Mouse (Mus musculus) liver, embryonic 11.5 days (tissue): ENCODE data around the gene Tnrc6b. TPM values are rescaled to one million over a fixed set of nuclear protein-coding genes. Genes with fewer than 3 reads are reported as not detected.

Experiments
- ATAC-seq: fragments of 200-750 bp; cut with Nextera tagmentation; replicated peaks from 2 replicates; pipeline ENCODE4 v1.8.0; 2017; ENCODE audit warnings: moderate number of reproducible peaks, mild to moderate bottlenecking, moderate TSS enrichment, moderate library complexity; ENCODE audit not compliant: low FRiP score
- DNase-seq: peaks from one replicate; pipeline ENCODE4 v3.0.0-alpha.2; 2017; ENCODE audit warnings: low spot score
- H3K27ac ChIP-seq: fragments of 300-500 bp; sonication (generic); 2 replicates; pipeline ENCODE4 v1.5.1; 2014; ENCODE audit warnings: mild to moderate bottlenecking, low read depth, low read length, control low read depth
- H3K27me3 ChIP-seq: fragments of 300-500 bp; sonication (generic); replicated peaks from 2 replicates; pipeline ENCODE4 v1.6.1; 2014; ENCODE audit warnings: low read length, mixed read lengths; ENCODE audit not compliant: control insufficient read depth, insufficient read depth
- H3K36me3 ChIP-seq: fragments of 300-500 bp; sonication (generic); 2 replicates; pipeline ENCODE4 v1.6.1; 2014; ENCODE audit warnings: mild to moderate bottlenecking, low read length, moderate library complexity, mixed read lengths; ENCODE audit not compliant: control insufficient read depth, insufficient read depth
- H3K4me1 ChIP-seq: fragments of 300-500 bp; sonication (generic); replicated peaks from 2 replicates; pipeline ENCODE4 v1.6.1; 2014; ENCODE audit warnings: low read length, mixed read lengths; ENCODE audit not compliant: control insufficient read depth, insufficient read depth
- H3K4me2 ChIP-seq: fragments of 300-500 bp; sonication (generic); 2 replicates; pipeline ENCODE4 v1.6.1; 2014; ENCODE audit warnings: mild to moderate bottlenecking, control low read depth, moderate library complexity
- H3K4me3 ChIP-seq: fragments of 300-500 bp; sonication (generic); 2 replicates; pipeline ENCODE4 v1.5.1; 2014; ENCODE audit warnings: low read depth, low read length, control low read depth
- H3K9ac ChIP-seq: fragments of 300-500 bp; sonication (generic); 2 replicates; pipeline ENCODE4 v1.6.1; 2014; ENCODE audit warnings: low read depth, low read length, control low read depth
- H3K9me3 ChIP-seq: fragments of 300-500 bp; sonication (generic); 2 replicates; pipeline ENCODE4 v1.6.1; 2016; ENCODE audit warnings: low read length, inconsistent platforms, mixed read lengths; ENCODE audit not compliant: control insufficient read depth
- WGBS: fragments of 180-500 bp; shearing (Covaris S2); extraction: QIAGEN DNeasy Blood & Tissue Kit; methylation state at CpG from one replicate; pipeline ENCODE4 v1.1.7; 2014; 5-methylcytosine and 5-hydroxymethylcytosine counted together
- polyA plus RNA-seq: library from polyadenylated mRNA; unstranded; fragments of >200 nt; fragmentation: Nextera tagmentation; extraction: Ambion mirVana; gene quantifications from 2 replicates; pipeline ENCODE4 v1.2.1, GENCODE M21; 2014

The Tnrc6b gene
- polyA plus RNA-seq, 1 experiment from 2014 or later: 18.5 TPM

- Histone ChIP-seq H3K4me1 (peaks cover 44% of the 10 kb centered on the region), H3K9me3 (no peaks in the 10 kb centered on the region), H3K4me3 (no peak overlapping the region), H3K36me3 (no peaks in the 10 kb centered on the region), H3K27me3 (no peaks in the 10 kb centered on the region), H3K9ac (no peak overlapping the region), H3K4me2 (no peak overlapping the region), H3K27ac (no peak overlapping the region)
- ATAC-seq: no peak
- no peak for DNase-seq
- 58% methylated on average over 4 of the region's 4 CpGs for WGBS
Observed at GRCm38 (mm10) chr15:80812840-80813239, 101.7 kb downstream of the Tnrc6b start.

- Histone ChIP-seq H3K36me3 (no peaks in the 10 kb centered on the region), H3K4me3 (no peak overlapping the region), H3K27ac (no peak overlapping the region), H3K4me2 (peak overlapping the region; percentile 43), H3K9me3 (no peaks in the 10 kb centered on the region), H3K4me1 (peaks cover 40% of the 10 kb centered on the region), H3K9ac (no peak overlapping the region), H3K27me3 (no peaks in the 10 kb centered on the region)
- DNase-seq (no peak), ATAC-seq (no peak)
- WGBS: 42% methylated on average over 7 of the region's 7 CpGs
Observed at GRCm38 (mm10) chr15:80814792-80815191, 103.7 kb downstream of the Tnrc6b start.

GRCm38 (mm10) chr15:80822276-80822675 is 111.2 kb downstream of the Tnrc6b start:
- Histone ChIP-seq H3K36me3 (no peaks in the 10 kb centered on the region), H3K27ac (no peak overlapping the region), H3K4me2 (no peak overlapping the region), H3K4me1 (no peaks in the 10 kb centered on the region), H3K9ac (no peak overlapping the region), H3K27me3 (no peaks in the 10 kb centered on the region), H3K4me3 (no peak overlapping the region), H3K9me3 (no peaks in the 10 kb centered on the region)
- WGBS: 20% methylated on average over 1 of the region's 1 CpGs
- DNase-seq (no peak), ATAC-seq (no peak)

GRCm38 (mm10) chr15:80831170-80831569 is 120.1 kb downstream of the Tnrc6b start:
- no peak for ATAC-seq
- H3K27me3 ChIP-seq: no peaks in the 10 kb centered on the region
- no peak for DNase-seq
- H3K9me3 ChIP-seq: no peaks in the 10 kb centered on the region
- no peak overlapping the region for H3K9ac ChIP-seq
- H3K4me1 ChIP-seq: peaks cover 45% of the 10 kb centered on the region
- H3K27ac ChIP-seq: no peak overlapping the region
- no peak overlapping the region for H3K4me3 ChIP-seq
- H3K4me2 ChIP-seq: peak overlapping the region; percentile 45
- 45% methylated on average over 3 of the region's 3 CpGs for WGBS
- no peaks in the 10 kb centered on the region; the same call in 1 of the 2 replicates for H3K36me3 ChIP-seq

GRCm38 (mm10) chr15:80832808-80833207 is 121.7 kb downstream of the Tnrc6b start:
- Histone ChIP-seq H3K27ac (no peak overlapping the region), H3K4me2 (0 out of 2 replicates have a peak overlapping the region, but pooled peaks have one; percentile 6), H3K27me3 (no peaks in the 10 kb centered on the region), H3K9me3 (no peaks in the 10 kb centered on the region), H3K9ac (no peak overlapping the region), H3K4me3 (no peak overlapping the region), H3K4me1 (peaks cover 50% of the 10 kb centered on the region), H3K36me3 (no peaks in the 10 kb centered on the region; the same call in 1 of the 2 replicates)
- ATAC-seq (no peak), DNase-seq (no peak)
- 32% methylated on average over 3 of the region's 3 CpGs for WGBS

- Histone ChIP-seq H3K4me3 (no peak overlapping the region), H3K4me1 (peaks cover 38% of the 10 kb centered on the region), H3K9ac (no peak overlapping the region), H3K27me3 (no peaks in the 10 kb centered on the region), H3K27ac (no peak overlapping the region), H3K9me3 (no peaks in the 10 kb centered on the region), H3K4me2 (no peak overlapping the region), H3K36me3 (no peaks in the 10 kb centered on the region)
- ATAC-seq (no peak), DNase-seq (no peak)
- WGBS: 74% methylated on average over 3 of the region's 3 CpGs
Observed at GRCm38 (mm10) chr15:80836246-80836645, 125.1 kb downstream of the Tnrc6b start.

GRCm38 (mm10) chr15:80838836-80839235 is 127.7 kb downstream of the Tnrc6b start:
- no peaks in the 10 kb centered on the region for H3K27me3 ChIP-seq
- H3K36me3 ChIP-seq: no peaks in the 10 kb centered on the region
- no peaks in the 10 kb centered on the region for H3K9me3 ChIP-seq
- 67% methylated on average over 4 of the region's 4 CpGs for WGBS
- DNase-seq: no peak
- ATAC-seq: no peak
- no peak overlapping the region for H3K27ac ChIP-seq
- no peak overlapping the region for H3K4me2 ChIP-seq
- peaks cover 41% of the 10 kb centered on the region for H3K4me1 ChIP-seq
- no peak overlapping the region for H3K9ac ChIP-seq
- no peak overlapping the region for H3K4me3 ChIP-seq

GRCm38 (mm10) chr15:80839653-80840420 is 128.7 kb downstream of the Tnrc6b start:
- H3K4me2 ChIP-seq: no peak overlapping the region
- H3K27me3 ChIP-seq: no peaks in the 10 kb centered on the region
- ATAC-seq: peak; percentile 66
- no peaks in the 10 kb centered on the region for H3K9me3 ChIP-seq
- H3K4me3 ChIP-seq: no peak overlapping the region
- no peaks in the 10 kb centered on the region for H3K36me3 ChIP-seq
- no peak overlapping the region; the same call in 1 of the 2 replicates for H3K27ac ChIP-seq
- peaks cover 47% of the 10 kb centered on the region for H3K4me1 ChIP-seq
- DNase-seq: no peak
- H3K9ac ChIP-seq: no peak overlapping the region
- 62% methylated on average over 9 of the region's 9 CpGs for WGBS

GRCm38 (mm10) chr15:80844262-80844661 is 133.1 kb downstream of the Tnrc6b start:
- no peak overlapping the region for H3K4me3 ChIP-seq
- H3K36me3 ChIP-seq: no peaks in the 10 kb centered on the region
- peaks cover 34% of the 10 kb centered on the region for H3K4me1 ChIP-seq
- no peak overlapping the region; the same call in 1 of the 2 replicates for H3K27ac ChIP-seq
- no peak for ATAC-seq
- no peak overlapping the region for H3K4me2 ChIP-seq
- H3K9ac ChIP-seq: no peak overlapping the region
- no peak for DNase-seq
- no peaks in the 10 kb centered on the region for H3K9me3 ChIP-seq
- 73% methylated on average over 1 of the region's 1 CpGs for WGBS
- no peaks in the 10 kb centered on the region for H3K27me3 ChIP-seq
